Mouse (Mus musculus) splenic B cell, adult 2 months (primary cell): ENCODE measurements at regions not wholly inside any gene's neighbourhood (a gene's known extent, or its start where the extent isn't known, plus 50 kb on each side); places are given as distances from the start of the nearest gene placed in this dataset.
A peak's percentile ranks its signal among the peaks of the same experiment; 100 is the strongest.

ENCODE experiments used
- DNase-seq: peaks from one replicate; pipeline ENCODE4 v3.0.0-alpha.2; 2011; ENCODE audit warnings: low read depth, low spot score
- H3K27me3 ChIP-seq: 2 replicates; pipeline ENCODE4 v1.6.1; 2012; ENCODE audit warnings: mild to moderate bottlenecking, low read length, moderate library complexity, mixed read lengths; ENCODE audit not compliant: control insufficient read depth, poor library complexity, insufficient read depth, severe bottlenecking
- H3K36me3 ChIP-seq: 2 replicates; pipeline ENCODE4 v1.6.1; 2012; ENCODE audit warnings: mild to moderate bottlenecking, low read length, moderate library complexity, mixed read lengths; ENCODE audit not compliant: control insufficient read depth, poor library complexity, insufficient read depth, severe bottlenecking

DNA sequence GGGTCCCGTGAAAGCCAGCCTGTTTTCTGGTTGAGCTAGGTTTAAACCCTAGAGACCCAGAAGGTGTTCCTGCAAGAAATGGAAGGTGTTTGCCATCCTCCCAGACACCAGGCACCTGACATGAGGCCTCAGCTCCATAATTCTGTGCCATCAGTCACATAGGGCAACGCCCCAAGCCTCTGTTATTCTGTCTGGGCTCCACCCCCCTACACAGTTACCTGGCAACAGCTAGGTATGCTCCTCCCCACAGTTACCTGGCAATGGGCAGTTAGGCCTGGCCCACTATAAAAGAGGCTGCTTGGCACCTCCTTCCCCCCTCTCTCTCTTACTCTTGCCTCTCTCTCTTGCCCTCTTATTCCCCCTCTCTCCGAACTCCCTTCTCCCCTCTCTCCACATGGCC, 75.5 kb upstream of the Lclat1 start:
- DNase-seq: peak; percentile 55
- Histone ChIP-seq H3K36me3 (no peaks in the 10 kb centered on the region), H3K27me3 (no peaks in the 10 kb centered on the region)

- no peaks in the 10 kb centered on the region for H3K27me3 ChIP-seq
- peak; percentile 91 for DNase-seq
- H3K36me3 ChIP-seq: no peaks in the 10 kb centered on the region
These were observed 73.4 kb upstream of the Lclat1 start for GRCm38 (mm10) chr17:73034420-73034819.

DNA sequence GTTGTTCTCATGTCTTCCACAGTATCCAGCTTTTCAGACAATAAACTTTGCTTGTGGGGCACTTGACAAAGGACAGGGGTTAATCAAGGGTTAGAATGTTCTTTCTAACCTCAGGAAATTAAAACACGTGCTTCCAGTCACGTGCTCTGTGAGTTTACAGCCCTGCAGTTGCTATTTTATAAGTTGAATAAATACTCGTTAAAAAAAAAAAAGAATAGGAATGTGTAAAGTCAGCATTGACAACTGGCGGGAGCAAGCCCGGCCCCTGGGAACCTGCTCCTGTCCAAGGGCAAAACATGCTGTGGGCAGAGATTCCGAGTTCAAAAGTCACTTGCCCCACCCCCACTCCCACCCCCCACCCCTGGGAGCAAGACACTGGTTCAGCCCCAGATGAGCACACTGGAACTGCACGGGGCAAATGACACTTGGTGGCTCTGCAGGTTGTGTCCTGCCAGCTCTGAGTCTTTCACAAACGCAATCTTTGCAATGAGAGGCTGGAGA, 72.8 kb upstream of the Lclat1 start:
- peak; percentile 66 for DNase-seq
- no peaks in the 10 kb centered on the region for H3K36me3 ChIP-seq
- no peaks in the 10 kb centered on the region for H3K27me3 ChIP-seq

DNA sequence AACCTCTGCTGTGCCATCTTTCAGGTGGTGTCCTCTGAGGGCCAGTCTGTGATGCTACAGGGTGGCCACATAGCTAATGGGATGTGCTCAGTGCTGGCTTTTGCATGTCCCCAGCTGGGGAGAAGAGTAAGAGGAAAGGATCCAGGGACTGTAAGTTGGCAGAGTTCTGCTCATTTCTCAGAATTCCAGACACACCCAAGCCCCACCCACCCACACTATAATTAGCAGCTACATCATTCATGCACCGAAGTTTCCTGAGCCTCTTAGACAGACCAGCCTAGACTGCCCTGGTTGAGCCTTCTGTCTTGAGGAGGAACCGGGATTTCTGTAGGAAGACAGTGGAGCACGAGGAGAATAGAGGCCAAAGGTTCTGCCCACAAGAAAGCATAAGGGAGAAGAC, 70.9 kb upstream of the Lclat1 start:
- Histone ChIP-seq H3K27me3 (no peaks in the 10 kb centered on the region), H3K36me3 (no peaks in the 10 kb centered on the region)
- no peak for DNase-seq

- DNase-seq: peak; percentile 56
- H3K36me3 ChIP-seq: no peaks in the 10 kb centered on the region
- no peaks in the 10 kb centered on the region for H3K27me3 ChIP-seq
These were observed 69.2 kb upstream of the Lclat1 start for GRCm38 (mm10) chr17:73038586-73038985.

- DNase-seq: no peak
- no peaks in the 10 kb centered on the region for H3K36me3 ChIP-seq
- H3K27me3 ChIP-seq: no peaks in the 10 kb centered on the region
These were observed 62.7 kb upstream of the Lclat1 start for GRCm38 (mm10) chr17:73044918-73045580.

GRCm38 (mm10) chr17:73046985-73047384, 60.8 kb upstream of the Lclat1 start:
- H3K36me3 ChIP-seq: no peaks in the 10 kb centered on the region
- H3K27me3 ChIP-seq: no peaks in the 10 kb centered on the region
- peak; percentile 22 for DNase-seq

DNA sequence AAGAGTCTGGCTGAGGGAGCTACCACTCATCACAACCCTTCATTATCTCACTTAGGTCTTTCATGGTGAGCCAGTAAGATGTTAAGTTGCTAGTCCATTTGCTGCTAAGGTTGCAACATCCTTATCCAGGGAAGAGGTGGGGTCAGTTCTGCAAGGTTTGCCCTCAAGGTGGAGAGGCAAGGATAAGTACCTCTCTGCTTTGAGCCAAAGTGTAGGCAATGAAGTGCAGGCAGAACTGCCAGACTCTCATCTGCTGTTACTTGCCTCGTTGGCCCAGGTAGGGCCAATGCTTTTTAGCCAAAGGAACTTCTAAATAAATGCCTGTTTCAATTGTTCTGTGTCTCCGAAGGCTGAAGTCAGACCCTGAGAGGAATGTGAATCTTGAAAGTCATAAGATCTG, 59.6 kb upstream of the Lclat1 start:
- DNase-seq: no peak
- Histone ChIP-seq H3K27me3 (no peaks in the 10 kb centered on the region), H3K36me3 (no peaks in the 10 kb centered on the region)

DNA sequence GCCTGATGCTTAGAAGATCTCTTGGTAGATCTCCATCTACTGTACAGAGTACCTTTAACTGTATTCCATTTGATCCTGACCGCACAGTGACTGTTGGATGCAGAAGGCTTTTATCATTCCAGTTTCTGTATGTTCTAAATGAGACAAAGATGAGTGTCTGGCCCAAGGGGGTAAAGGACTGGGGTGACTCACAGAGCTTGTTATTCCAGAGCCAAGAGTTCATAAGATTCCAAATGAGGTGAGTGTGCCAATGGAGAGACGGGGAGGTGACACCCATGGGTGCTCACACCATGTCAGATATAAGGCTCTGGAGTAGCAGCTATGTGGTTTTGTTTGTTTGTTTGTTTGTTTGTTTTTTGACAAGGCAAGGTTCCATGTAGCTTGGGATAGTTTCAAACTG, 54.8 kb upstream of the Lclat1 start:
- no peak for DNase-seq
- Histone ChIP-seq H3K36me3 (no peaks in the 10 kb centered on the region), H3K27me3 (no peaks in the 10 kb centered on the region)

- Histone ChIP-seq H3K27me3 (no peaks in the 10 kb centered on the region), H3K36me3 (no peaks in the 10 kb centered on the region)
- DNase-seq: peak; percentile 26
These were observed 54.1 kb upstream of the Lclat1 start for GRCm38 (mm10) chr17:73053479-73054215.

GRCm38 (mm10) chr17:73054226-73054625, 53.6 kb upstream of the Lclat1 start:
- Histone ChIP-seq H3K36me3 (no peaks in the 10 kb centered on the region), H3K27me3 (no peaks in the 10 kb centered on the region)
- DNase-seq: no peak

- peak; percentile 34 for DNase-seq
- Histone ChIP-seq H3K36me3 (no peaks in the 10 kb centered on the region), H3K27me3 (no peaks in the 10 kb centered on the region)
These were observed 52.6 kb upstream of the Lclat1 start for GRCm38 (mm10) chr17:73055197-73055596.

DNA sequence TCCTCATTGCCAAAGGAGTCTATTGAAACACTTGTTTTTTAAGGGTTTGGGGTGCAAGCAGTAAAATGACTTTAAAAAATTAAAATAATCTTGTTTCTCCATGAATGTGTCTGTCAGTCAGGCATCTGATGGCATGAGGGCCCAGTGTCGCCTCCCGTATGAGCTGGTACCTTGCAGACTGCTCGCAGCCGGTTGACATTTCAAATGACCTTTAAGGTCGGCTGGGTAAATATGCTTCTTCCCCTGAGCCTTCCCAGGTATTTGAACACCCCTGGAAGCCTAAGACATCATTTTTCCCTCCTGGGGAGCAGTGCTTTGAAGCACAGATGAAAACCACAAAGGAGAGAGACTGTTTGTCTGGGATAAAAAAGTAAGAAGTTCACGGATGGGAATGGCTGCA, 52.2 kb upstream of the Lclat1 start:
- H3K27me3 ChIP-seq: no peaks in the 10 kb centered on the region
- H3K36me3 ChIP-seq: no peaks in the 10 kb centered on the region
- DNase-seq: no peak

- no peaks in the 10 kb centered on the region for H3K27me3 ChIP-seq
- DNase-seq: no peak
- no peaks in the 10 kb centered on the region for H3K36me3 ChIP-seq
These were observed 51.2 kb upstream of the Lclat1 start for GRCm38 (mm10) chr17:73056616-73057015.
